Mouse (Mus musculus) ES-Bruce4 (cell line): Measurements from ENCODE around the gene Slc34a2. TPM values are rescaled to one million over a fixed set of nuclear protein-coding genes. Genes with fewer than 3 reads are reported as not detected.
A peak's percentile ranks its signal among the peaks of the same experiment; 100 is the strongest.

Experiments used
- H3K27ac ChIP-seq: 2 replicates; pipeline ENCODE4 v1.5.1; 2012; ENCODE audit warnings: low read length, inconsistent platforms; ENCODE audit not compliant: insufficient read depth
- H3K27me3 ChIP-seq: 2 replicates; pipeline ENCODE4 v1.6.1; 2012; ENCODE audit warnings: mild to moderate bottlenecking, low read length, inconsistent platforms; ENCODE audit not compliant: control insufficient read depth, poor library complexity, insufficient read depth, severe bottlenecking
- H3K36me3 ChIP-seq: 2 replicates; pipeline ENCODE4 v1.6.1; 2012; ENCODE audit warnings: inconsistent platforms, mild to moderate bottlenecking, low read length, moderate library complexity; ENCODE audit not compliant: control insufficient read depth, poor library complexity, insufficient read depth, severe bottlenecking
- H3K4me1 ChIP-seq: one replicate; pipeline ENCODE4 v1.8.1; 2011; ENCODE audit warnings: low read length; ENCODE audit not compliant: control insufficient read depth, insufficient read depth
- H3K4me3 ChIP-seq: 2 replicates; pipeline ENCODE4 v1.5.1; 2011; ENCODE audit warnings: low read depth, mild to moderate bottlenecking, low read length
- H3K9ac ChIP-seq: 2 replicates; pipeline ENCODE4 v1.6.1; 2012; ENCODE audit warnings: low read depth, mild to moderate bottlenecking, inconsistent platforms; ENCODE audit not compliant: poor library complexity, severe bottlenecking
- H3K9me3 ChIP-seq: replicated peaks from 2 replicates; pipeline ENCODE4 v1.6.1; 2012; ENCODE audit warnings: mild to moderate bottlenecking, low read length, inconsistent platforms; ENCODE audit not compliant: control insufficient read depth, poor library complexity, insufficient read depth, severe bottlenecking
- CTCF ChIP-seq: IDR thresholded peaks from one replicate; pipeline ENCODE4 v1.8.1; 2011; ENCODE audit warnings: low read depth, low read length
- EP300 ChIP-seq: IDR thresholded peaks from 2 replicates; pipeline ENCODE4 v1.6.1; 2011; ENCODE audit warnings: low read depth, low read length; ENCODE audit not compliant: insufficient read depth
- POLR2A ChIP-seq: IDR thresholded peaks from one replicate; pipeline ENCODE4 v1.8.1; 2011; ENCODE audit warnings: low read length; ENCODE audit not compliant: insufficient read depth
- polyA plus RNA-seq: library from polyadenylated mRNA; stranded (reverse); fragments of >200 nt; gene quantifications from 2 replicates; pipeline ENCODE4 v1.2.4, GENCODE M21; 2011; ENCODE audit warnings: low read depth; ENCODE audit not compliant: missing spikeins, insufficient read depth, insufficient read length

Gene Slc34a2
- polyA plus RNA-seq, 1 experiment = 1.8 TPM

- H3K27ac ChIP-seq = no peak overlapping the region
- no peaks in the 10 kb centered on the region for H3K27me3 ChIP-seq
- no peak overlapping the region for H3K4me3 ChIP-seq
- TF ChIP-seq CTCF = no peak
- no peak for TF ChIP-seq POLR2A
- TF ChIP-seq EP300 = no peak
- no peaks in the 10 kb centered on the region for H3K9me3 ChIP-seq
- H3K4me1 ChIP-seq = no peaks in the 10 kb centered on the region
- H3K36me3 ChIP-seq = no peaks in the 10 kb centered on the region
- no peak overlapping the region for H3K9ac ChIP-seq
Observed at GRCm38 (mm10) chr5:53043716-53044115, 5.8 kb downstream of the Slc34a2 start.

GRCm38 (mm10) chr5:53047951-53048350 lies 10.1 kb downstream of the Slc34a2 start:
- Histone ChIP-seq H3K9ac (no peak overlapping the region), H3K36me3 (no peaks in the 10 kb centered on the region), H3K27me3 (no peaks in the 10 kb centered on the region), H3K9me3 (peaks cover 4% of the 10 kb centered on the region; the same call in 1 of the 2 replicates), H3K4me1 (no peaks in the 10 kb centered on the region), H3K27ac (no peak overlapping the region), H3K4me3 (no peak overlapping the region)
- TF ChIP-seq CTCF = peak; percentile 13
- TF ChIP-seq EP300 = no peak

GRCm38 (mm10) chr5:53048599-53048998 lies 10.7 kb downstream of the Slc34a2 start:
- Histone ChIP-seq H3K9me3 (peaks cover 4% of the 10 kb centered on the region; the same call in 1 of the 2 replicates), H3K27me3 (no peaks in the 10 kb centered on the region), H3K36me3 (no peaks in the 10 kb centered on the region), H3K4me3 (peak overlapping the region; percentile 31), H3K4me1 (no peaks in the 10 kb centered on the region), H3K9ac (no peak overlapping the region), H3K27ac (no peak overlapping the region)
- TF ChIP-seq POLR2A (no peak), CTCF (no peak), EP300 (no peak)

GRCm38 (mm10) chr5:53049046-53049445 lies 11.2 kb downstream of the Slc34a2 start:
- H3K4me1 ChIP-seq = no peaks in the 10 kb centered on the region
- peaks cover 4% of the 10 kb centered on the region; the same call in 1 of the 2 replicates for H3K9me3 ChIP-seq
- peak overlapping the region; percentile 31 for H3K4me3 ChIP-seq
- no peaks in the 10 kb centered on the region for H3K27me3 ChIP-seq
- H3K36me3 ChIP-seq = no peaks in the 10 kb centered on the region
- no peak overlapping the region for H3K27ac ChIP-seq
- TF ChIP-seq CTCF = no peak
- no peak for TF ChIP-seq EP300
- no peak for TF ChIP-seq POLR2A
- no peak overlapping the region for H3K9ac ChIP-seq

- no peak for TF ChIP-seq EP300
- TF ChIP-seq CTCF = no peak
- no peak for TF ChIP-seq POLR2A
- Histone ChIP-seq H3K27me3 (no peaks in the 10 kb centered on the region), H3K4me3 (no peak overlapping the region), H3K9ac (no peak overlapping the region), H3K4me1 (no peaks in the 10 kb centered on the region), H3K9me3 (peaks cover 4% of the 10 kb centered on the region; the same call in 1 of the 2 replicates), H3K27ac (no peak overlapping the region), H3K36me3 (no peaks in the 10 kb centered on the region)
Observed at GRCm38 (mm10) chr5:53050963-53051362, 13.1 kb downstream of the Slc34a2 start.

GRCm38 (mm10) chr5:53053246-53053645 lies 15.4 kb downstream of the Slc34a2 start:
- no peak overlapping the region for H3K27ac ChIP-seq
- H3K9me3 ChIP-seq = peaks cover 4% of the 10 kb centered on the region; the same call in 1 of the 2 replicates
- no peak overlapping the region for H3K9ac ChIP-seq
- H3K27me3 ChIP-seq = no peaks in the 10 kb centered on the region
- H3K4me1 ChIP-seq = no peaks in the 10 kb centered on the region
- H3K4me3 ChIP-seq = no peak overlapping the region
- TF ChIP-seq POLR2A (no peak), EP300 (no peak), CTCF (no peak)
- H3K36me3 ChIP-seq = no peaks in the 10 kb centered on the region
